Mouse (Mus musculus): Measurements from ENCODE around the gene Fyn.

- TF ChIP-seq POLR2A (IDR thresholded peaks at IDR 0.05; ENCODE audit: borderline replicate concordance, low read depth, low read length): no peak
- TF ChIP-seq CTCF (IDR thresholded peaks at IDR 0.05; ENCODE audit: low read depth, low read length): no peak
Measured at GRCm38 (mm10) chr10:39410151-39410649, 41.5 kb downstream of the Fyn start.

All from bone marrow macrophage, adult 2 months (primary cell).